ENCODE assay signal across 9 mouse cellular contexts in genomic region chr4:130572545-130572944, GRCm38 (mm10). TPM values are rescaled to one million over a fixed set of nuclear protein-coding genes. Genes with fewer than 3 reads are reported as not detected.
A peak's percentile ranks its signal among the peaks of the same experiment; 100 is the strongest.
DNase-seq lines count a peak whose midpoint lies in the region; ATAC-seq lines count a peak whose summit lies in the region.
"Had no signal": no experiment of that assay in that cellular context is flagged by ENCODE, and none has a peak within 500 bp of the region (broad histone marks: within the 10 kb centered on the region; RNA-seq: fewer than 3 reads in every experiment).

No protein-coding gene starts in this region.

- WGBS in kidney, embryonic 15.5 days: 16% methylated on average over 10 of the region's 10 CpGs
- 34% methylated on average over 10 of the region's 10 CpGs for WGBS in embryonic facial prominence, embryonic 11.5 days
- WGBS in hindbrain, embryonic 11.5 days: 46% methylated on average over 10 of the region's 10 CpGs
- 28% methylated on average over 10 of the region's 10 CpGs for WGBS in midbrain, embryonic 15.5 days

- ATAC-seq in kidney, embryonic 15.5 days (replicated peaks; ENCODE audit: low FRiP score): no peak
- no peak for ATAC-seq in embryonic facial prominence, embryonic 11.5 days (replicated peaks; ENCODE audit: insufficient number of reproducible peaks, low FRiP score, low TSS enrichment, low read depth)
- ATAC-seq in hindbrain, embryonic 11.5 days (ENCODE audit: low FRiP score): no peak
- ATAC-seq in midbrain, embryonic 15.5 days (replicated peaks): no peak

- DNase-seq in kidney, postnatal 10 days: no peak
- DNase-seq in embryonic facial prominence, embryonic 11.5 days (ENCODE audit: low spot score): no peak
- no peak for DNase-seq in hindbrain, embryonic 11.5 days (ENCODE audit: low spot score)
- no peak for DNase-seq in layer of hippocampus, adult 8-10 months (ENCODE audit: low spot score in 2 of 2)
- no peak for DNase-seq in urinary bladder, postnatal 36 days (ENCODE audit: low spot score in 2 of 2)
- DNase-seq in c-Kit-positive CD71-positive TER-119-positive erythroid progenitor cells, embryonic 14.5 days (ENCODE audit: low spot score): no peak
- DNase-seq: gastrocnemius, postnatal 36 days had no signal

- no peaks in the 10 kb centered on the region; the same call in 1 of the 2 replicates for H3K27me3 ChIP-seq in kidney, embryonic 15.5 days
- H3K27me3 ChIP-seq in embryonic facial prominence, embryonic 11.5 days (ENCODE audit: control insufficient read depth, insufficient read depth, low read length): no peaks in the 10 kb centered on the region
- 0 out of 2 replicates have a peak, but pooled peaks cover 2% of the 10 kb centered on the region for H3K27me3 ChIP-seq in hindbrain, embryonic 11.5 days (ENCODE audit: control insufficient read depth, insufficient read depth, low read length)
- no peaks in the 10 kb centered on the region for H3K27me3 ChIP-seq in midbrain, embryonic 15.5 days (replicated peaks)

- H3K9me3 ChIP-seq in kidney, embryonic 15.5 days (replicated peaks): no peaks in the 10 kb centered on the region
- no peaks in the 10 kb centered on the region for H3K9me3 ChIP-seq in embryonic facial prominence, embryonic 11.5 days (replicated peaks; ENCODE audit: control insufficient read depth, low read length)
- no peaks in the 10 kb centered on the region for H3K9me3 ChIP-seq in hindbrain, embryonic 11.5 days (ENCODE audit: control insufficient read depth, low read length)
- no peaks in the 10 kb centered on the region for H3K9me3 ChIP-seq in midbrain, embryonic 15.5 days

- no peaks in the 10 kb centered on the region for H3K36me3 ChIP-seq in kidney, embryonic 15.5 days
- H3K36me3 ChIP-seq in embryonic facial prominence, embryonic 11.5 days (replicated peaks; ENCODE audit: control insufficient read depth, insufficient read depth, low read depth, low read length): no peaks in the 10 kb centered on the region
- no peaks in the 10 kb centered on the region for H3K36me3 ChIP-seq in hindbrain, embryonic 11.5 days (ENCODE audit: control insufficient read depth, insufficient read depth, low read length)
- no peaks in the 10 kb centered on the region for H3K36me3 ChIP-seq in midbrain, embryonic 15.5 days (replicated peaks)

- peak overlapping the region; percentile 99 for H3K4me2 ChIP-seq in kidney, embryonic 15.5 days
- H3K4me2 ChIP-seq in embryonic facial prominence, embryonic 11.5 days (ENCODE audit: low read depth, low read length): peak overlapping the region; percentile 91
- H3K4me2 ChIP-seq in hindbrain, embryonic 11.5 days (replicated peaks; ENCODE audit: low read depth, low read length): peak overlapping the region; percentile 71
- peak overlapping the region; percentile 88 for H3K4me2 ChIP-seq in midbrain, embryonic 15.5 days

- no peak overlapping the region for H3K9ac ChIP-seq in kidney, embryonic 15.5 days
- H3K9ac ChIP-seq in embryonic facial prominence, embryonic 11.5 days (replicated peaks; ENCODE audit: low read length): peak overlapping the region; percentile 96
- H3K9ac ChIP-seq in hindbrain, embryonic 11.5 days (ENCODE audit: low read depth, low read length): peak overlapping the region; percentile 98
- peak overlapping the region; percentile 93 for H3K9ac ChIP-seq in midbrain, embryonic 15.5 days

- no peak overlapping the region for H3K27ac ChIP-seq in kidney, embryonic 15.5 days
- H3K27ac ChIP-seq in embryonic facial prominence, embryonic 11.5 days (replicated peaks; ENCODE audit: low read depth, low read length): no peak overlapping the region
- peak overlapping the region; percentile 93; the same call in 1 of the 2 replicates for H3K27ac ChIP-seq in hindbrain, embryonic 11.5 days (ENCODE audit: low read depth, low read length)
- H3K27ac ChIP-seq in midbrain, embryonic 15.5 days: peak overlapping the region; percentile 90

- H3K4me1 ChIP-seq in kidney, embryonic 15.5 days: peaks cover 47% of the 10 kb centered on the region
- peaks cover 2% of the 10 kb centered on the region for H3K4me1 ChIP-seq in embryonic facial prominence, embryonic 11.5 days (ENCODE audit: control insufficient read depth, insufficient read depth, low read length)
- peaks cover 7% of the 10 kb centered on the region for H3K4me1 ChIP-seq in hindbrain, embryonic 11.5 days (replicated peaks; ENCODE audit: control insufficient read depth, insufficient read depth, low read length)
- H3K4me1 ChIP-seq in midbrain, embryonic 15.5 days: peaks cover 56% of the 10 kb centered on the region

- peak overlapping the region; percentile 87 for H3K4me3 ChIP-seq in kidney, embryonic 15.5 days (replicated peaks)
- H3K4me3 ChIP-seq in embryonic facial prominence, embryonic 11.5 days (ENCODE audit: low read depth, low read length): peak overlapping the region; percentile 91
- H3K4me3 ChIP-seq in hindbrain, embryonic 11.5 days (ENCODE audit: low read depth, low read length): peak overlapping the region; percentile 95
- H3K4me3 ChIP-seq in midbrain, embryonic 15.5 days: peak overlapping the region; percentile 78

RNA-seq across cellular contexts. Expression of gene Nkain1, which starts 1.4 kb away (rescaled TPM):
- 2.0 and 2.4 TPM in 2 replicates for polyA plus RNA-seq in kidney, embryonic 15.5 days (2015; fragmentation: Nextera tagmentation; extraction: Ambion mirVana)
- polyA plus RNA-seq in embryonic facial prominence, embryonic 11.5 days (2014; fragmentation: Nextera tagmentation; extraction: Ambion mirVana): 10.4 and 11.5 TPM in 2 replicates
- 21.6 and 27.4 TPM in 2 replicates for polyA plus RNA-seq in hindbrain, embryonic 11.5 days (2014; fragmentation: Nextera tagmentation; extraction: Ambion mirVana)
- 12.8 and 13.6 TPM in 2 replicates for polyA plus RNA-seq in midbrain, embryonic 15.5 days (2015; fragmentation: Nextera tagmentation; extraction: Ambion mirVana)
- 10 to 100 TPM; 27.0 to 39.6 (median 34.6) TPM for total RNA-seq in layer of hippocampus, adult 8-10 months (2022)

Comparison
In these comparisons a context has a peak if more than half of its experiments do, and no peak if none do; other contexts are left out.
1. H3K27ac ChIP-seq: peak in hindbrain, embryonic 11.5 days (single experiment) and midbrain, embryonic 15.5 days (single experiment); none in kidney, embryonic 15.5 days (single experiment) and embryonic facial prominence, embryonic 11.5 days (single experiment).
2. Peak in every context shown above with its lines, with median percentiles within 50 percentile points of each other: H3K4me2 ChIP-seq and H3K4me3 ChIP-seq.